Mouse (Mus musculus): ENCODE data around the gene Ttll9. TPM values are rescaled to one million over a fixed set of nuclear protein-coding genes. Genes with fewer than 3 reads are reported as not detected.
A peak's percentile ranks its signal among the peaks of the same experiment; 100 is the strongest.

Gene Ttll9
- not detected for total RNA-seq (2021)

DNA sequence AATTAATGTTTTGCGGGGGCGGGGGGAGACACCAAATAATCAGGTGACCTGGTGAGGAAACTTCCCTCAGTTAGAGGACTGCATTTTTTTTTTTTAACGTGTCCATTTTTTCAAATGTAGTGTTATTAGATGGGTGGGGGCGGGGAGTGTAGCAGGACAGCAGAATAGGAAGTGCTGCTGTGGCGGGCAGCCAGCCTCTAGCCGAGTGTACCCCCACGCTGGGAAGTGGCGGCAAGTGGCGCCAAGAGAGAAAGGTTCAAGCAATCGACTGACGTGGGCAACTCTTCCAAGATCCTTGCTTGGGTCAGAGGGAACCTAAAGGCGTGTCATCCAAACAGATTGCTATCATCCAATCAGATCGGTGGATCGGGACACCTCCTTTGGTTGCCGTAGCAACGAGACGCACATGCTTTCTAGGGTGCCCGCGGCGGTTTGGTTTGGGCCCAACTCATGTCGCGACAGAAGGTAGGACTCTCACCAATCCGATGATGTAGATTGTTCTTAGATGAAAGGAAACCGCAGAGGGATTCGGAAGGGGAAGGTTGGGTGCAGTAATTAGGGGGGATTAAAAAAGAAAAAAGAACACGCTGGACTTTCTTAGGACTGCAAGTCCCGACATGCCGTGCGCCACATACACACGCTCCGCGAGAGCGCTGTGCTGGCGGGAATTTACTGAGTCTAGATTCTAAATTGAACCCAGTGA, at the start of gene Ttll9:
Gene Ttll9, plus strand, starts transcription at position 395 of the 703 bp plus-strand sequence.
- DNase-seq, result peak; percentile 69 to 71
- intact Hi-C loops (cut with DNase I), result no loop called here

- no peak for DNase-seq
- intact Hi-C loops (cut with DNase I), result no loop called here
Observed at GRCm38 (mm10) chr2:152913471-152913870, 48.8 kb upstream of the Ttll9 start.

DNA sequence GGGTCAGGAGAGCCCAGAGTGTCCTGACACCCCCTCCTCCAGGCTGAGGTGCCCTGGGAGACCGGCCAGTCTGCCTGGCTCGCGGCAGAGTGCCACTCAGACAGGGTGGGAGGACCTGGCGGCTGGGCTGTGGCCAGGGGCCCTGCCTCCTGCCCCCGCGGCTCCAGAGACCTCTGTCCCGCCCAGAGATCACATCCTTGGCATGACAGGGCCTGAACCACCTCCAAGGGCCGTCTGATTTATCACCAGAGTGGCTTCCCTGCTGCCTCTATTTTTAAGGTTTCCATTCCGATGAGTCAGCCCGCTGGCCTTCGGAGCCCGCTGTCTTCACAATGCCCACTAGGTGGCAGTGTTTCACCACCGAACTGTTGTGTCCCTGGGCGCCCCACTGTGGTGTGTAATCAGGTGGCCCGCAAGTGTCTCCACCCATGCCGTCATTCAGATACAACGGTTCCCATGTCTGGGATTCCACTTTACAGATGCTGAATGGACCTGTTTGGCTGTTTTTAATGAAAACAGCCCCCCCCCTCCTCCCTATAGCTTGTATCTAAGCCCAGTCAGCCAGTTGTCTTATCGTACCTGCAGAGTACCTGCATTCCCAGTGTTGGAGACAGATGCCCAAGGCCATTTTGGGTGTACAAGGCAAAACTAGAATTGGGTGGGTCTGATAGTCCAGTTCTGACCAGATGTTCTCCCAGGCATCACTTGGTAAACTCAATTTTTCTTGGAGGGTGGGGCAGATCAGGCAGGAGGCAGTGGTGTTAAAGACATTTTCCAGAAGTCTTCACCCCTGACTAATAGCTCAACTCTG, 47.8 kb upstream of the Ttll9 start:
- DNase-seq, result peak; percentile 93 to 95
- intact Hi-C loops (cut with DNase I), result loop anchor here (1.0 kb wide), 3 partner anchors 19 to 228 kb away; partner anchors contain the start of genes Foxs1 and Pdrg1

- no peak for DNase-seq
- intact Hi-C loops (cut with DNase I), result loop anchor here (1.0 kb wide), 1 partner anchor 227 kb away; no protein-coding TSS in a partner anchor
Observed at GRCm38 (mm10) chr2:152915453-152915852, 46.8 kb upstream of the Ttll9 start.

GRCm38 (mm10) chr2:152916111-152916510, 46.2 kb upstream of the Ttll9 start:
- no peak for DNase-seq
- intact Hi-C loops (cut with DNase I), result no loop called here

- intact Hi-C loops (cut with DNase I), result no loop called here
- DNase-seq, result no peak
Observed at GRCm38 (mm10) chr2:152917671-152918070, 44.6 kb upstream of the Ttll9 start.

- intact Hi-C loops (cut with DNase I), result no loop called here
- DNase-seq, result peak in 1 of 2 experiments; percentile 35
Observed at GRCm38 (mm10) chr2:152922376-152922775, 39.9 kb upstream of the Ttll9 start.

DNA sequence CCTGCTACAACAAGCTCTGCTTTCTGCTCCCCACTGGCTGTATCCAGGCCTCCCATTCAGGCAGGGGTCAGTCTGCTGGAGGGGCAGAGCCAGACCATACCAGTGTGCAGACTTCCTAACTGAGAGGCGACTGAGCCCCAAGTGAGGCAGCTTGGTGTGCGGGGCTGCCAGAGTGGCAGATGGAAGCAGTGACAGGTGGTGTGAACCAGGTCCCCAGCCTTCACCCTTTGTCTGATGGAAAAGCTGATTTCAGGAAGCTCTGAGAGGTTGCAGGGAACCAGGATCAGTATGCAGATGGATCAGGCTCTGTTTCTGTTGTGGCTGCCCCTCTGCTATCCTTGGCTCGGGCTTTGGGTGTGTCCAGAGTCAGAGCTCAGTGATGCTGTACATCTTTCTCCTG, 38.7 kb upstream of the Ttll9 start:
- intact Hi-C loops (cut with DNase I), result no loop called here
- no peak for DNase-seq

GRCm38 (mm10) chr2:152924128-152924527, 38.2 kb upstream of the Ttll9 start:
- no peak for DNase-seq
- intact Hi-C loops (cut with DNase I), result no loop called here

GRCm38 (mm10) chr2:152924543-152924942, 37.7 kb upstream of the Ttll9 start:
- intact Hi-C loops (cut with DNase I), result no loop called here

DNA sequence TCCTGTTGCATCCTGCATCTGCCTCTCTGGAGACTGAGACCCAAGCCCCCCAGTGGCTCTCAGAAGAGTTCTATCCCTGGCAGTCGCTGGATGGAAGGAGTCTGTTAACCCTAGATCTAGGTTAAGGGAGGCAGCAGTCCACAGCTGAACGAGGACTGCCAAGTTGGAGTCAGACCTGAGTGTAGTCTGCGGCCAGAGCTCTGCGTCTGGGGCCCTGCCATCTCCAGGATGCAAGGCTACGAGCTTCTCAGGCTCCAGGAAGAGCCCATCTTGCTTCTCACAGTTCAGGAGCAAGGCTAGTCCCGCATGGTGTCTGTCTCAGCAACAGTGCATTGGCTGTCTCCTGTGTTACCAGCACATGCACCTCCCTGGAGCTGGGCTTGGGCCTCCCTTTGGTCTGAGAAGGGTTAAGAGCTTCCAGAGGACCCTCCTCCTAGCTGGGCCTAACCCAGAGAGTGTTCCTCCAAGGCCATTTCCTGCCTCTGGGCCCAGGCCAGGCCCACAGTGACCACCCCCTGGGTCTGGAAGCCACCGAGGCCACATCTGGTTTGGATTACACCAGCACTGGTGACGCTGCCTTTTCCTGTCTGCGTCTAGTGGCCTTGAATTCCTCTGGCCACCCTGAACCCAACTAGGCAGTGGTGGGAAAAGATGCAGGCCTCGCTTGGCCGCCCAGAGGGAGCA, 37.0 kb upstream of the Ttll9 start:
- DNase-seq, result peak; percentile 90 to 91
- intact Hi-C loops (cut with DNase I), result no loop called here

More at GRCm38 (mm10) chr2:152924543-152924942, 37.7 kb upstream of the Ttll9 start:
- no peak for DNase-seq

- intact Hi-C loops (cut with DNase I), result no loop called here
- no peak for DNase-seq
Observed at GRCm38 (mm10) chr2:152926896-152927295, 35.4 kb upstream of the Ttll9 start.

DNA sequence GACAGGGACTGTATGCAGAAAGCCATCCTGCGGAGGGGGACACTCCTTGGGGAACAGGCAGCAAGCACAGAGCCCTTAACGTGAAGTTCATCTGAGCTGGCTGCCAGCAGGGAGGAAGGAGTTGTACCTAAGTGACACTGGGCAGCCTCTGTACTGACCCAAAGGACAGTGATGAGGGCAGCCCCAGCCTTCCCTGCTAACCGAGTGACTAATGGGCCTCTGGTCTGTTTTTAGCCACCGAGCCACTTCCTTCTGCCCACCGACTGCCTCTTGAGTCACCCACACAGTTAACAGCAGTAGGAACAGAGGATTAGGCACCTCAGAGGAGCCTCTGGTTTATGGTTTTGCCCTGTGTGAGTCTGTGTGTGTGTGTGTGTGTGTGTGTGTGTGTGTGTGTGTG, 34.9 kb upstream of the Ttll9 start:
- intact Hi-C loops (cut with DNase I), result no loop called here
- DNase-seq, result no peak

GRCm38 (mm10) chr2:152928219-152928987, 33.9 kb upstream of the Ttll9 start:
- peak in 1 of 2 experiments; percentile 58 for DNase-seq
- intact Hi-C loops (cut with DNase I), result no loop called here

DNA sequence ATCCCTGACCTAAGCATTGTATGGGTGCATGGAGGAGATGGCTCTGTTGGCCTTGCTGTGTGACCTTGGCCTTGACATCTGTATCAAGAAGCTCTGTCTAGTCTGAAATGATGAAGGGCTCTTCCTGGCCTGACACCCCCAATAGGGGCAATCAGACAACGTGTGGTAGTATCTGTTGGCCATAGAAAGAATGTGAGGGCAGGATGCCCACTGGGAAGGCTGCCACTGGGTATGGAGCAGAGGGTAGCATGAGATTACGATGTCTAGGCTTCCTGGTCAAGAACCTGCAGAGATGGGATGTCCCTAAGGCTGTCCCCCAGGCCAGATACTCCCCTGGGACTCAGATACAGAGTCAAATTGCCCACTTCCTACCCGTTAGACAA, 33.3 kb upstream of the Ttll9 start:
- intact Hi-C loops (cut with DNase I), result no loop called here
- DNase-seq, result peak in 1 of 2 experiments; percentile 20

GRCm38 (mm10) chr2:152930276-152930675, 32.0 kb upstream of the Ttll9 start:
- intact Hi-C loops (cut with DNase I), result no loop called here
- peak; percentile 81 to 83 for DNase-seq

GRCm38 (mm10) chr2:152931456-152932160, 30.7 kb upstream of the Ttll9 start:
- DNase-seq, result peak in 1 of 2 experiments; percentile 49
- intact Hi-C loops (cut with DNase I), result no loop called here

DNA sequence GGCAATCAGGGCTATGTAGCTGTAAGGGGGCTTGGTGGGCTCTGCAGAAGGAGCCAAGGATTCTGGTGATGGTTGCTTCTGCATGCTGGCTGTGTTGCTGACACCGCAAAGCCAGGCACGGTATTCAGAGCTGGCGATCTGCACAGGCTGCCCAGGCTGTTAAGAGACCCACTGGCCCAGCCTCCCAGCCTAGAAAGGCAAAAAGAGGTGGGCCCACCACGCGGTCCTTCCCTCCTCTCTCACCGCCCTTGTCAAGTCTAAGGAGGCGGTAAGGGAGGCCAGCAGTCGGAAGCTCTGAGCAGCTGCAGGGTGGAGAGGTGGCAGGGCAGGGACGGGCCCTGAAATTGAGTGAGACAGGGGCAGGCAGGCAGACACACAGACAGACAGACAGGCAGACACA, 29.2 kb upstream of the Ttll9 start, which contains the start of gene Foxs1:
Gene Foxs1, minus strand, starts transcription at position 161 of the 400 bp plus-strand sequence.
- DNase-seq, result peak; percentile 69 to 76
- intact Hi-C loops (cut with DNase I), result loop anchor here (1.0 kb wide), 1 partner anchor 19 kb away; no protein-coding TSS in a partner anchor

DNA sequence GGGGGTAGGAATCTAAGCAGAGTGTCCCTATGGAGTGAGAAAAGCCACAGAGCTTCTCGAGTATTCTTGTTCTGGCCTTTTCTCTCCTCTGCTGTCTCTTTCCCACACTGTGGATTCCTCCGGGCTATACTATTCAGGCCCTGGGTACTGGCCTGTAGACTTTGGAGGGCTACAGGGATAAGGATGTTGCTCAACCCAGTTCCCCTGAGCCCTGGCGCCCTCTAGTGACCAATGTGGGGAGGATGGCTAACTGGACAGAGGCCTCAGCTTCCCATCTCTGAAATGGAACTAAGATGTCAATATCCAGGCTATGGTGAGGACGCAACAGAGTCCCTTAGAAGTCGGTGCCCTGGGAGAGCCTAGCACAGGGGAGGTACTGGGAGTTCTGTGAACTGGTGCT, 28.7 kb upstream of the Ttll9 start:
- intact Hi-C loops (cut with DNase I), result loop anchor here (1.0 kb wide), 1 partner anchor 19 kb away; no protein-coding TSS in a partner anchor
- peak; percentile 77 to 82 for DNase-seq

All from heart, postnatal 10 days (tissue).